Mouse (Mus musculus): ENCODE measurements around the gene Fnbp4. TPM values are rescaled to one million over a fixed set of nuclear protein-coding genes. Genes with fewer than 3 reads are reported as not detected.

Fnbp4 gene
- total and polyA plus RNA-seq, 2 experiments from 2014 or later = 51.3 to 67.7 TPM

GRCm38 (mm10) chr2:90781938-90782337 lies 36.8 kb downstream of the Fnbp4 start:
- Histone ChIP-seq H3K36me3 (ENCODE audit: insufficient read depth, low read length) (peaks cover 31% of the 10 kb centered on the region), H3K9ac (replicated peaks; ENCODE audit: low read length) (no peak overlapping the region), H3K4me1 (ENCODE audit: insufficient read depth, low read length) (no peaks in the 10 kb centered on the region), H3K4me3 (ENCODE audit: low read length) (no peak overlapping the region), H3K27ac (no peak overlapping the region), H3K4me2 (ENCODE audit: low read depth, low read length) (no peak overlapping the region), H3K9me3 (ENCODE audit: low read length) (no peaks in the 10 kb centered on the region), H3K27me3 (ENCODE audit: insufficient read depth, low read length) (0 out of 2 replicates have a peak, but pooled peaks cover 4% of the 10 kb centered on the region)
- no peak for ATAC-seq
- no peak for DNase-seq (ENCODE audit: low spot score)
- WGBS = 40% methylated on average over 2 of the region's 2 CpGs
- no peak for TF ChIP-seq CTCF (IDR thresholded peaks at IDR 0.05; ENCODE audit: low read depth)

- H3K27me3 ChIP-seq (ENCODE audit: insufficient read depth, low read length) = 0 out of 2 replicates have a peak, but pooled peaks cover 4% of the 10 kb centered on the region
- no peak within 1 kb of the TSS for H3K27ac ChIP-seq
- H3K4me1 ChIP-seq (ENCODE audit: insufficient read depth, low read length) = no peaks in the 10 kb centered on the region
- H3K9me3 ChIP-seq (ENCODE audit: low read length) = no peaks in the 10 kb centered on the region
- 8% methylated on average over 11 of the region's 11 CpGs for WGBS
- no peak within 1 kb of the TSS; the same call in 1 of the 2 replicates for H3K9ac ChIP-seq (replicated peaks; ENCODE audit: low read length)
- peak within 1 kb of the TSS; percentile 73 for H3K4me2 ChIP-seq (ENCODE audit: low read depth, low read length)
- TF ChIP-seq CTCF (IDR thresholded peaks at IDR 0.05; ENCODE audit: low read depth) = no peak
- ATAC-seq = peak; percentile 65
- peaks cover 27% of the 10 kb centered on the region for H3K36me3 ChIP-seq (ENCODE audit: insufficient read depth, low read length)
- peak; percentile 5 for DNase-seq (ENCODE audit: low spot score)
- H3K4me3 ChIP-seq (ENCODE audit: low read length) = peak within 1 kb of the TSS; percentile 36
Measured at GRCm38 (mm10) chr2:90782458-90782857, 37.3 kb downstream of the Fnbp4 start, which contains the start of gene Agbl2. Agbl2 (plus strand) TSS chr2:90782727.

GRCm38 (mm10) chr2:90782901-90783486 lies 37.8 kb downstream of the Fnbp4 start:
- Histone ChIP-seq H3K36me3 (ENCODE audit: insufficient read depth, low read length) (peaks cover 22% of the 10 kb centered on the region), H3K27me3 (ENCODE audit: insufficient read depth, low read length) (0 out of 2 replicates have a peak, but pooled peaks cover 4% of the 10 kb centered on the region), H3K9ac (replicated peaks; ENCODE audit: low read length) (no peak overlapping the region; the same call in 1 of the 2 replicates), H3K4me1 (ENCODE audit: insufficient read depth, low read length) (no peaks in the 10 kb centered on the region), H3K9me3 (ENCODE audit: low read length) (no peaks in the 10 kb centered on the region), H3K4me2 (ENCODE audit: low read depth, low read length) (peak overlapping the region; percentile 73), H3K4me3 (ENCODE audit: low read length) (peak overlapping the region; percentile 36), H3K27ac (no peak overlapping the region)
- 2% methylated on average over 28 of the region's 29 CpGs for WGBS
- TF ChIP-seq CTCF (IDR thresholded peaks at IDR 0.05; ENCODE audit: low read depth) = no peak
- DNase-seq (ENCODE audit: low spot score) (peak; percentile 4), ATAC-seq (peak; percentile 60)

GRCm38 (mm10) chr2:90788126-90788525 lies 43.0 kb downstream of the Fnbp4 start:
- 0 out of 2 replicates have a peak, but pooled peaks cover 4% of the 10 kb centered on the region for H3K27me3 ChIP-seq (ENCODE audit: insufficient read depth, low read length)
- ATAC-seq = no peak
- 92% methylated on average over 2 of the region's 2 CpGs for WGBS

GRCm38 (mm10) chr2:90808241-90809126 lies 63.3 kb downstream of the Fnbp4 start:
- Histone ChIP-seq H3K4me1 (ENCODE audit: insufficient read depth, low read length) (no peaks in the 10 kb centered on the region), H3K4me3 (ENCODE audit: low read length) (no peak overlapping the region), H3K27ac (no peak overlapping the region)

More at GRCm38 (mm10) chr2:90788126-90788525, 43.0 kb downstream of the Fnbp4 start:
- H3K9ac ChIP-seq (replicated peaks; ENCODE audit: low read length) = no peak overlapping the region
- no peak overlapping the region for H3K4me3 ChIP-seq (ENCODE audit: low read length)
- no peak overlapping the region for H3K27ac ChIP-seq
- no peaks in the 10 kb centered on the region for H3K36me3 ChIP-seq (ENCODE audit: insufficient read depth, low read length)
- TF ChIP-seq CTCF (IDR thresholded peaks at IDR 0.05; ENCODE audit: low read depth) = no peak
- no peaks in the 10 kb centered on the region for H3K9me3 ChIP-seq (ENCODE audit: low read length)
- H3K4me2 ChIP-seq (ENCODE audit: low read depth, low read length) = no peak overlapping the region
- DNase-seq (ENCODE audit: low spot score) = no peak
- H3K4me1 ChIP-seq (ENCODE audit: insufficient read depth, low read length) = no peaks in the 10 kb centered on the region

GRCm38 (mm10) chr2:90810751-90811150 lies 65.6 kb downstream of the Fnbp4 start:
- 88% methylated on average over 8 of the region's 8 CpGs for WGBS
- H3K36me3 ChIP-seq (ENCODE audit: insufficient read depth, low read length) = no peaks in the 10 kb centered on the region
- no peak for TF ChIP-seq CTCF (IDR thresholded peaks at IDR 0.05; ENCODE audit: low read depth)

More at GRCm38 (mm10) chr2:90808241-90809126, 63.3 kb downstream of the Fnbp4 start:
- no peak for TF ChIP-seq CTCF (IDR thresholded peaks at IDR 0.05; ENCODE audit: low read depth)
- no peaks in the 10 kb centered on the region for H3K9me3 ChIP-seq (ENCODE audit: low read length)
- no peak for DNase-seq (ENCODE audit: low spot score)
- H3K36me3 ChIP-seq (ENCODE audit: insufficient read depth, low read length) = no peaks in the 10 kb centered on the region
- WGBS = 82% methylated on average over 6 of the region's 6 CpGs
- H3K9ac ChIP-seq (replicated peaks; ENCODE audit: low read length) = no peak overlapping the region
- H3K4me2 ChIP-seq (ENCODE audit: low read depth, low read length) = no peak overlapping the region
- ATAC-seq = no peak
- no peaks in the 10 kb centered on the region for H3K27me3 ChIP-seq (ENCODE audit: insufficient read depth, low read length)

More at GRCm38 (mm10) chr2:90810751-90811150, 65.6 kb downstream of the Fnbp4 start:
- DNase-seq (ENCODE audit: low spot score) = no peak
- Histone ChIP-seq H3K4me2 (ENCODE audit: low read depth, low read length) (no peak overlapping the region), H3K4me3 (ENCODE audit: low read length) (no peak overlapping the region), H3K27me3 (ENCODE audit: insufficient read depth, low read length) (no peaks in the 10 kb centered on the region), H3K4me1 (ENCODE audit: insufficient read depth, low read length) (no peaks in the 10 kb centered on the region), H3K9ac (replicated peaks; ENCODE audit: low read length) (no peak overlapping the region), H3K9me3 (ENCODE audit: low read length) (no peaks in the 10 kb centered on the region), H3K27ac (no peak overlapping the region)
- ATAC-seq = no peak

All from hindbrain, postnatal 0 days (tissue).